Mouse (Mus musculus): ENCODE results near the gene Sost. TPM values are rescaled to one million over a fixed set of nuclear protein-coding genes. Genes with fewer than 3 reads are reported as not detected.

The Sost gene
- total RNA-seq, 2 experiments from 2014 or later, result not detected

- H3K4me3 ChIP-seq, result no peak overlapping the region
- TF ChIP-seq CTCF (conservative IDR thresholded peaks at IDR 0.05), result peak; percentile 55
- no peak for DNase-seq (ENCODE audit: low spot score in 2 of 2)
- no peak overlapping the region for H3K27ac ChIP-seq
Measured at GRCm38 (mm10) chr11:101976949-101977348, 10.1 kb upstream of the Sost start.

- no peak for DNase-seq (ENCODE audit: low spot score in 2 of 2)
- TF ChIP-seq CTCF (conservative IDR thresholded peaks at IDR 0.05), result peak; percentile 77
- Histone ChIP-seq H3K27ac (no peak overlapping the region), H3K4me3 (no peak overlapping the region)
Measured at GRCm38 (mm10) chr11:101974923-101975322, 8.1 kb upstream of the Sost start.

GRCm38 (mm10) chr11:101974181-101974580 lies 7.4 kb upstream of the Sost start:
- no peak overlapping the region for H3K4me3 ChIP-seq
- no peak overlapping the region for H3K27ac ChIP-seq
- no peak for TF ChIP-seq CTCF (conservative IDR thresholded peaks at IDR 0.05)
- no peak for DNase-seq (ENCODE audit: low spot score in 2 of 2)

GRCm38 (mm10) chr11:101973496-101973895 lies 6.7 kb upstream of the Sost start:
- H3K27ac ChIP-seq, result no peak overlapping the region
- no peak for TF ChIP-seq CTCF (conservative IDR thresholded peaks at IDR 0.05)
- H3K4me3 ChIP-seq, result no peak overlapping the region
- no peak for DNase-seq (ENCODE audit: low spot score in 2 of 2)

- TF ChIP-seq CTCF (conservative IDR thresholded peaks at IDR 0.05), result no peak
Measured at GRCm38 (mm10) chr11:101972651-101973050, 5.8 kb upstream of the Sost start.

GRCm38 (mm10) chr11:101972097-101972496 lies 5.3 kb upstream of the Sost start:
- no peak for DNase-seq (ENCODE audit: low spot score in 2 of 2)
- H3K27ac ChIP-seq, result no peak overlapping the region
- TF ChIP-seq CTCF (conservative IDR thresholded peaks at IDR 0.05), result no peak
- no peak overlapping the region for H3K4me3 ChIP-seq

More at GRCm38 (mm10) chr11:101972651-101973050, 5.8 kb upstream of the Sost start:
- no peak for DNase-seq (ENCODE audit: low spot score in 2 of 2)
- Histone ChIP-seq H3K27ac (no peak overlapping the region), H3K4me3 (no peak overlapping the region)

GRCm38 (mm10) chr11:101971410-101971809 lies 4.6 kb upstream of the Sost start:
- no peak for DNase-seq (ENCODE audit: low spot score in 2 of 2)
- peak; percentile 91 for TF ChIP-seq CTCF (conservative IDR thresholded peaks at IDR 0.05)
- Histone ChIP-seq H3K27ac (no peak overlapping the region), H3K4me3 (no peak overlapping the region)

- no peak for DNase-seq (ENCODE audit: low spot score in 2 of 2)
- Histone ChIP-seq H3K4me3 (no peak overlapping the region), H3K27ac (no peak overlapping the region)
- no peak for TF ChIP-seq CTCF (conservative IDR thresholded peaks at IDR 0.05)
Measured at GRCm38 (mm10) chr11:101969835-101970234, 3.0 kb upstream of the Sost start.

GRCm38 (mm10) chr11:101968791-101969190 lies 2.0 kb upstream of the Sost start:
- DNase-seq (ENCODE audit: low spot score in 2 of 2), result peak; percentile 80
- no peak overlapping the region for H3K27ac ChIP-seq
- TF ChIP-seq CTCF (conservative IDR thresholded peaks at IDR 0.05), result peak; percentile 94
- H3K4me3 ChIP-seq, result no peak overlapping the region

GRCm38 (mm10) chr11:101968311-101968710 lies 1.5 kb upstream of the Sost start:
- no peak for TF ChIP-seq CTCF (conservative IDR thresholded peaks at IDR 0.05)
- H3K4me3 ChIP-seq, result no peak overlapping the region
- no peak overlapping the region for H3K27ac ChIP-seq
- DNase-seq (ENCODE audit: low spot score in 2 of 2), result no peak

- DNase-seq (ENCODE audit: low spot score in 2 of 2), result no peak
- no peak overlapping the region for H3K4me3 ChIP-seq
Measured at GRCm38 (mm10) chr11:101965553-101965952, 1.3 kb downstream of the Sost start.

GRCm38 (mm10) chr11:101964647-101965046 lies 2.2 kb downstream of the Sost start:
- Histone ChIP-seq H3K27ac (no peak overlapping the region), H3K4me3 (no peak overlapping the region)
- TF ChIP-seq CTCF (conservative IDR thresholded peaks at IDR 0.05), result no peak
- peak in 1 of 2 experiments; percentile 5 for DNase-seq (ENCODE audit: low spot score in 2 of 2)

More at GRCm38 (mm10) chr11:101965553-101965952, 1.3 kb downstream of the Sost start:
- H3K27ac ChIP-seq, result no peak overlapping the region
- TF ChIP-seq CTCF (conservative IDR thresholded peaks at IDR 0.05), result no peak

- peak overlapping the region; percentile 54 for H3K4me3 ChIP-seq
- H3K27ac ChIP-seq, result no peak overlapping the region
- no peak for DNase-seq (ENCODE audit: low spot score in 2 of 2)
- no peak for TF ChIP-seq CTCF (conservative IDR thresholded peaks at IDR 0.05)
Measured at GRCm38 (mm10) chr11:101963473-101964291, 3.1 kb downstream of the Sost start.

GRCm38 (mm10) chr11:101963043-101963442 lies 3.8 kb downstream of the Sost start:
- DNase-seq (ENCODE audit: low spot score in 2 of 2), result no peak
- H3K27ac ChIP-seq, result no peak overlapping the region
- no peak overlapping the region; the same call in 1 of the 2 replicates for H3K4me3 ChIP-seq
- no peak for TF ChIP-seq CTCF (conservative IDR thresholded peaks at IDR 0.05)

Measured in layer of hippocampus, adult 2 months (tissue).